Mouse (Mus musculus): ENCODE results near the gene Dbi. TPM values are rescaled to one million over a fixed set of nuclear protein-coding genes. Genes with fewer than 3 reads are reported as not detected.

Gene Dbi
- total and polyA plus RNA-seq, 2 experiments from 2014 or later = 540 to 1,809 TPM

DNA sequence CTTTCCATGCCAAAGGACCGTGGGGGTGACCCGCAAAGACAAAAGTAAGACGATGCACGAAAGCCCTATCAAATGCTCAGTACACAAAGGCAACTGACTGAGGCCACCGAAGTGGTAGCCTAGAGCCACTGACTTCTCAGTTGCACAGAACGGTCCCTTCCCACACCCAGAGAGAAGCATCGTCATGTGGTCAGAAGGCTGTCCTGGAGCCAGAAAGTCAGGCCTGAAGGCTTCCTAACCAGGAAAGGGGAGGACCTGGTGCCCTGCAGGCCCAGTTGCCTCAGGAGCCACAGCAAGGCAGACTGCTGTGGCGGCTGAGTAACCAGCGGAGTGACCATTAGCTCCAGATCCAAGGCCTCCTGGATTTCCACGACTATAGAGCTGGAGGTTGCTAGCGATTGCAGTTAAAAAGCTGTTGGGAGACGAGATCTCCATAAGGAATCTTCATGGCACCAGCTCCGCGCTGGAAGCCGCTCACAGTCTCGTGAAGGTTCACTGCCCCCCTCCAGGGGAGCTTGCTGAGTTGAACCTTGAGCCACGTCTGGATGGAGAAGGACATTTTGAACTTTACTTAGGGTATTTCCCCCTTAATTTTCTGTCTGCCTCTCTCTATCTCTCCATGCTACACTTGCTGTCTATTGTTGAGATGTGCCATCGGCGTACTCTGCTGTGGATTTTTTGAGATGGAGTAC, 11.0 kb downstream of the Dbi start:
- no peak for TF ChIP-seq CTCF (IDR thresholded peaks at IDR 0.05)
- ATAC-seq (ENCODE audit: low FRiP score) (no peak), DNase-seq (ENCODE audit: low spot score) (no peak)
- no peak overlapping the region for H3K9ac ChIP-seq (replicated peaks; ENCODE audit: low read length, poor library complexity, severe bottlenecking)
- no peak overlapping the region for H3K4me2 ChIP-seq (ENCODE audit: low read depth, low read length, poor library complexity, severe bottlenecking)
- H3K4me1 ChIP-seq (ENCODE audit: insufficient read depth, low read length) = no peaks in the 10 kb centered on the region
- H3K27me3 ChIP-seq (ENCODE audit: insufficient read depth, low read length) = no peaks in the 10 kb centered on the region
- H3K4me3 ChIP-seq (ENCODE audit: low read depth, low read length) = no peak overlapping the region
- no peaks in the 10 kb centered on the region for H3K9me3 ChIP-seq (ENCODE audit: low read length)
- 86% methylated on average over 19 of the region's 19 CpGs for WGBS
- H3K27ac ChIP-seq (ENCODE audit: low read depth, low read length) = no peak overlapping the region
- peaks cover 16% of the 10 kb centered on the region for H3K36me3 ChIP-seq (ENCODE audit: insufficient read depth, low read length)

- no peak for TF ChIP-seq CTCF (IDR thresholded peaks at IDR 0.05)
- DNase-seq (ENCODE audit: low spot score) (no peak), ATAC-seq (ENCODE audit: low FRiP score) (no peak)
- no peak overlapping the region for H3K4me3 ChIP-seq (ENCODE audit: low read depth, low read length)
- WGBS = 78% methylated on average over 5 of the region's 5 CpGs
- H3K9me3 ChIP-seq (ENCODE audit: low read length) = no peaks in the 10 kb centered on the region; the same call in 1 of the 2 replicates
- no peak overlapping the region for H3K27ac ChIP-seq (ENCODE audit: low read depth, low read length)
- H3K36me3 ChIP-seq (ENCODE audit: insufficient read depth, low read length) = no peaks in the 10 kb centered on the region
- H3K4me2 ChIP-seq (ENCODE audit: low read depth, low read length, poor library complexity, severe bottlenecking) = no peak overlapping the region
- H3K9ac ChIP-seq (replicated peaks; ENCODE audit: low read length, poor library complexity, severe bottlenecking) = no peak overlapping the region
- no peaks in the 10 kb centered on the region for H3K27me3 ChIP-seq (ENCODE audit: insufficient read depth, low read length)
- H3K4me1 ChIP-seq (ENCODE audit: insufficient read depth, low read length) = no peaks in the 10 kb centered on the region
Measured at GRCm38 (mm10) chr1:120105556-120105959, 15.3 kb downstream of the Dbi start.

DNA sequence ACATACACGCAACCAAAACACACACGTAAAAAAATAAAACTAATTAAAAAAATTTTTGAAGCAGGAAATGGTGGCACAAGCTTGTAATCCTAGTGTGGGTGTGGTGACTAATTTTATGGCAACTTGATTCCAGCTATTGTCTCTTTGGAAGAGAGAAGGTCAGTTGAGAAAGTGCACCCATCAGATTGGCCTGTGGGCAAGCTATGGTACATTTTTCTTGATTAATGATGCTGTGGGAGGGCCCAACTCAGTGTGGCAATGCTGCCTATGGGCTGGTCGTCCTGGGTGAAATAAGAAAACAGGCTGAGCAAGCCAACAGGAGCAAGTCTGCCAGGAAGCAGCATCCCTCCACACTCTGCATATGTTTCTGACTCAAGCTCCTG, 19.7 kb downstream of the Dbi start:
- no peaks in the 10 kb centered on the region for H3K4me1 ChIP-seq (ENCODE audit: insufficient read depth, low read length)
- no peaks in the 10 kb centered on the region for H3K36me3 ChIP-seq (ENCODE audit: insufficient read depth, low read length)
- ATAC-seq (ENCODE audit: low FRiP score) (no peak), DNase-seq (ENCODE audit: low spot score) (no peak)
- H3K9me3 ChIP-seq (ENCODE audit: low read length) = no peaks in the 10 kb centered on the region; the same call in 1 of the 2 replicates
- 79% methylated on average over 3 of the region's 3 CpGs for WGBS
- no peak overlapping the region for H3K9ac ChIP-seq (replicated peaks; ENCODE audit: low read length, poor library complexity, severe bottlenecking)
- H3K27ac ChIP-seq (ENCODE audit: low read depth, low read length) = no peak overlapping the region
- H3K4me3 ChIP-seq (ENCODE audit: low read depth, low read length) = no peak overlapping the region
- no peak for TF ChIP-seq CTCF (IDR thresholded peaks at IDR 0.05)
- H3K4me2 ChIP-seq (ENCODE audit: low read depth, low read length, poor library complexity, severe bottlenecking) = no peak overlapping the region
- H3K27me3 ChIP-seq (ENCODE audit: insufficient read depth, low read length) = no peaks in the 10 kb centered on the region

DNA sequence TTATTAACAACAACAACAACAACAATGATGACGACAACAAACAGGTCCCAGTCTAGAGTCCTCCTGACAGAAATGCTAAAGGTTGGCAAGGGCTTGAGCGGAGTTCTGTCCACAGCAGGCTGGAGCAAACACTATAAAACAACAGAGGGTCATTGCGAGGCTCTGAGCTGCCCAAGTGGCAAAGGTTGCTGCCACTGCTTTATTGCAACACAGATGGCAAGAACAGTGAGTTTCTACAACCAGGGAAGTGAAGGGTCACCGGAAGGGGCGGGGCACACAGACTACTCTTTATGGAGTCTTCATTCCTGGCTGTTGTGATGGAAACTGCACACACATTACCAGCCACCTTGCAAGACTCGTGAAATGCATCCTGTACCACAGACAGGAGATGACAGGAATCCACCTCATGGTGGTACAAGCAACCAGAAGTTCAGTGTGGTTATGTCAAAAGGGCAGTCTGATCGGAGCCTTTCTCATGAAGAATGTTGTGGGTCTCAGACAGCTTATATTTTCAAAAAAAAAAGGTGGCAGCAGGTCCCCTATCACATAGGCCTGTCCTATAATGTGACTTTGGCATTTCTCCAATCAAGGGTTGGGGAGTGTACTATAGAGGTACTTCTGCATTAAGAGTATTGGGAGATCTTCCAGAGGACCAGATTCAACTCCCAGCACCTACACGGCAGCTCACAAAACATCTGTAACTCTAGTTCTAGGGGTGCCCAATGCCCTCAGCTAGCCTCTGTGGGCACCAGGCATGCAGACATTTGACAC, 20.2 kb downstream of the Dbi start:
- DNase-seq (ENCODE audit: low spot score) (no peak), ATAC-seq (ENCODE audit: low FRiP score) (no peak)
- Histone ChIP-seq H3K27ac (ENCODE audit: low read depth, low read length) (no peak overlapping the region), H3K27me3 (ENCODE audit: insufficient read depth, low read length) (no peaks in the 10 kb centered on the region), H3K36me3 (ENCODE audit: insufficient read depth, low read length) (no peaks in the 10 kb centered on the region), H3K9ac (replicated peaks; ENCODE audit: low read length, poor library complexity, severe bottlenecking) (no peak overlapping the region), H3K4me1 (ENCODE audit: insufficient read depth, low read length) (no peaks in the 10 kb centered on the region), H3K4me3 (ENCODE audit: low read depth, low read length) (no peak overlapping the region), H3K4me2 (ENCODE audit: low read depth, low read length, poor library complexity, severe bottlenecking) (no peak overlapping the region), H3K9me3 (ENCODE audit: low read length) (no peaks in the 10 kb centered on the region; the same call in 1 of the 2 replicates)
- WGBS = 82% methylated on average over 8 of the region's 8 CpGs
- TF ChIP-seq CTCF (IDR thresholded peaks at IDR 0.05) = no peak

- H3K36me3 ChIP-seq (ENCODE audit: insufficient read depth, low read length) = no peaks in the 10 kb centered on the region
- no peaks in the 10 kb centered on the region for H3K4me1 ChIP-seq (ENCODE audit: insufficient read depth, low read length)
- H3K9me3 ChIP-seq (ENCODE audit: low read length) = no peaks in the 10 kb centered on the region; the same call in 1 of the 2 replicates
- H3K4me3 ChIP-seq (ENCODE audit: low read depth, low read length) = no peak overlapping the region
- TF ChIP-seq CTCF (IDR thresholded peaks at IDR 0.05) = no peak
- no peak overlapping the region for H3K27ac ChIP-seq (ENCODE audit: low read depth, low read length)
- H3K9ac ChIP-seq (replicated peaks; ENCODE audit: low read length, poor library complexity, severe bottlenecking) = no peak overlapping the region
- H3K27me3 ChIP-seq (ENCODE audit: insufficient read depth, low read length) = no peaks in the 10 kb centered on the region
- WGBS = 59% methylated on average over 6 of the region's 6 CpGs
- no peak for ATAC-seq (ENCODE audit: low FRiP score)
- no peak overlapping the region for H3K4me2 ChIP-seq (ENCODE audit: low read depth, low read length, poor library complexity, severe bottlenecking)
- no peak for DNase-seq (ENCODE audit: low spot score)
Measured at GRCm38 (mm10) chr1:120099483-120099882, 21.4 kb downstream of the Dbi start.

GRCm38 (mm10) chr1:120098327-120098726, 22.6 kb downstream of the Dbi start:
- Histone ChIP-seq H3K36me3 (ENCODE audit: insufficient read depth, low read length) (no peaks in the 10 kb centered on the region), H3K4me3 (ENCODE audit: low read depth, low read length) (no peak overlapping the region), H3K9me3 (ENCODE audit: low read length) (no peaks in the 10 kb centered on the region; the same call in 1 of the 2 replicates), H3K4me1 (ENCODE audit: insufficient read depth, low read length) (no peaks in the 10 kb centered on the region), H3K4me2 (ENCODE audit: low read depth, low read length, poor library complexity, severe bottlenecking) (no peak overlapping the region), H3K27ac (ENCODE audit: low read depth, low read length) (no peak overlapping the region), H3K9ac (replicated peaks; ENCODE audit: low read length, poor library complexity, severe bottlenecking) (no peak overlapping the region), H3K27me3 (ENCODE audit: insufficient read depth, low read length) (no peaks in the 10 kb centered on the region)
- WGBS = 10% methylated on average over 7 of the region's 7 CpGs
- ATAC-seq (ENCODE audit: low FRiP score) = no peak
- TF ChIP-seq CTCF (IDR thresholded peaks at IDR 0.05) = peak; percentile 73
- DNase-seq (ENCODE audit: low spot score) = peak; percentile 61

Data from midbrain, postnatal 0 days (tissue).